Mouse (Mus musculus) megakaryocyte, embryonic 14.5 days (primary cell): ENCODE measurements around the gene Zfp687.

Source experiments
- FLI1 ChIP-seq: IDR thresholded peaks from 2 replicates; pipeline ENCODE4 v1.6.1; 2012; ENCODE audit warnings: low read length, inconsistent platforms, mixed read lengths
- GATA1 ChIP-seq: IDR thresholded peaks from 3 replicates; pipeline ENCODE4 v1.6.1; 2012; ENCODE audit warnings: mixed read lengths, low read length, inconsistent platforms, borderline replicate concordance

GRCm38 (mm10) chr3:95042838-95043229 is 27.6 kb upstream of the Zfp687 start:
- TF ChIP-seq GATA1 (no peak), FLI1 (no peak)
